Mouse (Mus musculus) induced T-regulatory cell, adult 2 months (primary cell): ENCODE results near the gene Hdgfl2.
"Not testable (repeated sequence)": the region's sequence is repeated elsewhere in the genome, so short reads cannot be mapped to it uniquely, and the experiment has no call there.

Experiments
- DNase-seq: peaks from one replicate; pipeline ENCODE4 v3.0.0-alpha.2; 2012; ENCODE audit warnings: low read depth

The Hdgfl2 gene

DNA sequence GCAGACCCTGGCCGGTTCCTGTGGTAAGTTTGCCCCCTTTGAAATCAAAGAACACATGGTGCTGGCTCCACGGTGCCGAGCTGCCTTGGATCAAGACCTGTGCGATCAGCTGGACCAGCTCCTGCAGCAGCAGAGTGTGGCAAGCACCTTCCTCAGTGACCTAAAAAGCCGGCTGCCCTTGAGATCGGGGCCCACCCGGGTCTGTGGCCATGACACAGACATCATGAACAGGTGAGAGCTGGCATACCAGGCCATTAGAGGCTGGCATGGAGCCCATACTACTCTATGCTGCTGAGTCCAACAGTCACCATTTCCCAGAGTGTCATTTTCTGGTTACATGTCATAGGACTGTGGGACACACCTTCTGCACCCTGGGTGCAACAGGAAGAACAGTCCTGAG is 17.4 kb upstream of the Hdgfl2 start:
- no peak for DNase-seq

DNA sequence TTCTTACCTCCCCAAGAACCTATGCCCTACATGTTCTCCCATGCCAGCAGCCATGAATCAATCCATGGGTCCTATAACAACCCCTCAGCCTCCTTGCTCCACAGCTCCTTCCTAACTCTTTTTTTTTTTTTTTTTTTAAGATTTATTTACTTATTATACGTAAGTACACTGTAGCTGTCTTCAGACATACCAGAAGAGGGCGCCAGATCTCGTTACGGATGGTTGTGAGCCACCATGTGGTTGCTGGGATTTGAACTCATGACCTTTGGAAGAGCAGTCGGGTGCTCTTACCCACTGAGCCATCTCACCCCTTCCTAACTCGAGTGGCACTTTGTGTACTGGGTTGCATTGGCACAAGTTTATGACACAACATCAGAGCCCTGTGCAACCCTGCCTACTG is 13.7 kb upstream of the Hdgfl2 start:
- peak; percentile 28 for DNase-seq

DNA sequence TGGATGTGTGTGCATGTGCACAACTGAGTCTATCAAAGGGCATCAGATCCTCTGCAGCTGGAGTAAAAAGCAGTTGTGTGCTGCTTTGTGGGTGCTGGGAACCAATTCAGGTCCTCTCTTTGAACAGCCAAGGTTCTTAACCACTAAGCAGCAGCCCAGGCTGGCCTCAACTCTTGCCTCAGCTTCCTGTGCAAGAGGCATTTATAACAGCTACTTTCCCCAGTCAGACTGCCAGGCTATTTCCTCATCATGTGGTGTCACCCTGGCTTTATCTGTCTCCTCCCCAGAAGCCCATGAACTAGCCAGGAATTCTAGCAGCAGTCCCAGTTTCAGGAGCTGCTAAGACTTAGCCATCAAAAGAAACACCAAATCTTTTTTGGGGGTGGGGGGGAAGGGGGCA is 13.0 kb upstream of the Hdgfl2 start:
- no peak for DNase-seq

DNA sequence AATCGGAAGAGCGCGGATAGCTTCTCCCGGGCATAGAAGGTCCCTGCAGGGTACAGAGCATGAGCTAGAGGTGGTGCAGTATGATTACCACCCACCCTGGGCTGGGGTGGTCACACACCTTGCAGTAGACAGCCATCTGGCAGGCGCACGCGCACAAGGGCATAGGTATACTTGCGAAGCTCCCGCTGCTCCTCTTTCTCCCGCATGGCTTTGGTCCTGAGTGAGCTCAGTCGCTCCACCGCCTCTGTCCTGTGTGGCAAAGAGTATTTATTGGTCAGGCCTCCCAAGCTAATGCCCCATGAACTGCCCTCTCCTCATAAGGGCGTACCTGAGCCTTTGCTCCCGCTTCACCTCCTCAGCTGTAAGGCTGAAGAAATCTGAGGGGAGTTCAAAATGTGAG is 10.4 kb upstream of the Hdgfl2 start:
- no peak for DNase-seq

DNA sequence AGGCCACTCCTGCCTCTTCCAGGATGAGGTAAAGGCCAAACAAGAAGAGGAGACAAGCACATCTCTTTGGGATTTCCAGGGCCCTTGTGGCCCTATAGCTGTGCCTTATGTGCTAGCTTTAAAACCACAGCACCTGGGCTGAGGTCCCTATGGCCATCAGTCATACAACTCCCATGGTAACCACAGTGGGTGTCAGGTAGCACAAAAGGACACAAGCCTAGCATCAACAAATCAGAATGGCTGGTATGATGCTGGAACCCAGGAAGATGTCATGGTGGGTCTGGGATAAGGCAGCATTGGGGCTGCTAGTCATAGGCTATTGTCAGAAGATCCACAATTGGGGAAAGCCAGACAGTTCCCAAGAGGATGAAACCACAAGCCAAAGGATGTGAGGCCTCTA is 8.3 kb upstream of the Hdgfl2 start:
- DNase-seq: no peak

DNA sequence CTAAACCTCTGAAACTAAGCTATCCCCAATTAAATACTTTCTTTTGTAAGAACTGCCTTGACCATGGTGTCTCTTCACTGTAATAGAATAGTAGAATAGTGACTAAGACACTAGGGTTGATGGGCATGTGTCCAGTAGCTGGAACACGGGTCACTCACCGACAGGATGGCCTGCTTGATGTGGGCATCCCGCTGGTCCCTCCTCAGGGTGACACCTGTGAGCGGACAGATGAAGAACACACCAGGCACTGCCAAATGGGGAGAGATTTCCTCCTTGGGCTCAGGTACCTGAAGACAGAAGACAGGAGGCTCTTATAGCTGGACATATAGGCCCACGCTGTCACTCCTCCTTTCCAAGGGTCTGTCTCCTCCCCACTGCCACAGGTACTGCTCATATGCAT is 7.2 kb upstream of the Hdgfl2 start:
- DNase-seq: no peak

DNA sequence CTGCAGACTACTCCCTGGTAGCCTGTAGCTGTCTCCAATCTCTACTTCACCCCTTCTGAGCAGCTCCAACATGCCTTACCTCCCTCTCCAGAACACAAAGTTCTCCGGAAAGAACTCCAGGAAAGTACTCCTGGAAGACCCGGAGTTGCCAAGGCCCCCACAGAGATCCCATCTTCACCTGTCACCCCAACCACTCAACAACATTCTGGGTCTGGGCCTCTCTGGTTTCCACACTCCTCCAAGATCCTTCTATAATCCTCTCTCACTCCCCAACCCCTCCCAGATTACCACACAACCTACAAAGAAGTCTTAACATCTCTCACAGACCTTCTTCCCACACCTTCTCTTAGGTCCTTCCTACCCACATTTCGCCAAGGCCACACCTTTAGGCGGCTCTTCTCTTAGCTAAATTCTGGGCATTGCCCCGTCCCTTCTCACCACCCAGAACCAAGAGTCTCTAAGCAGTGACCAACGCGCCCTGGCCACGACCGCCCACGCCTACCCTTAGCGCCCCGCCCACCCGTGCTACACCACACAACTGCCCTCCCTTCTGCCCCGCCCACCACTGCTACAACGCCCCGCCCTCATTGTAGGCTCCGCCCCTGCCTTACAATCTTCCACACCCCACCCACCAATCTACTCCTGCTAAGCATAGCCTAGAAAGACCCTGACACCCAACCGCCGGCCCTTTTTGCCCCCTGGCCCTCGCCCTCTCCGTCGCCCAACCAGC is 5.2 kb upstream of the Hdgfl2 start:
- DNase-seq: peak; percentile 94

DNA sequence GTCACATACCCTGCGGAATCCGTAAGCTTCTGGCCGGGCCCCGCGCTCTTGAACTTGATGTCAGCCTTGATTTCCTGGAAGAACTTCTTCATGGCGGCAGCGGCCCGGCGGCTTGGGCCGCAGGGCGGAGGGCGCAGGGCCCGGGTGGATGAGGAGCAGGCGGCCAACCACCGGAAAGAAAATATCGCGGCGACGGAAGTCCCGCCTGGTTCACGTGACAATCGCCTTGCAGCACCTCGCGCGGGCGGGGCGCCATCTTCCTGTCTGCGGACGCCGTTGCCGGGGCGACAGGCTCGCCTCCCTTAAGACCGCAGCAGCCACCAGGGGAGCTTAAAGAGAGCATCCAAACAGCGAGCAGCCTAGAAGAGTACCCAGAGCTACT is 4.6 kb upstream of the Hdgfl2 start, which contains the start of gene Ubxn6:
Ubxn6 (minus strand) TSS at position 202 of the 382 bp plus-strand sequence.
- peak; percentile 98 for DNase-seq

DNA sequence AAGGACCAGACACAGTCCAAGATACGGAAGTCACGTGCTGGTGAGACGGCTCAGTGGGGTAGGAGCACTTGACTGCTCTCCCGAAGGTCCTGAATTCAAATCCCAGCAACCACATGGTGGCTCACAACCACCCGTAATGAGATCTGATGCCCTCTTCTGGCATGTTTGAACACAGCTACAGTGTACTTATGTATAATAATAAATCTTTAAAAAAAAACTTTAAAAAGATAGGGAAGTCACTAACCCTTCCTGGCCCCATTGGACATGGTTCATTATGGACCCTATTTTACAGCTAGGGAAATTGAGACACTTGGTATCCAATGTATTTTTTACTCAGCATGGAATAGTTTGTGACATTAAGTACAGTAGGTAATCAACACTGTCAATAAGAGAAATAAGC is 1.9 kb upstream of the Hdgfl2 start:
- DNase-seq: no peak

DNA sequence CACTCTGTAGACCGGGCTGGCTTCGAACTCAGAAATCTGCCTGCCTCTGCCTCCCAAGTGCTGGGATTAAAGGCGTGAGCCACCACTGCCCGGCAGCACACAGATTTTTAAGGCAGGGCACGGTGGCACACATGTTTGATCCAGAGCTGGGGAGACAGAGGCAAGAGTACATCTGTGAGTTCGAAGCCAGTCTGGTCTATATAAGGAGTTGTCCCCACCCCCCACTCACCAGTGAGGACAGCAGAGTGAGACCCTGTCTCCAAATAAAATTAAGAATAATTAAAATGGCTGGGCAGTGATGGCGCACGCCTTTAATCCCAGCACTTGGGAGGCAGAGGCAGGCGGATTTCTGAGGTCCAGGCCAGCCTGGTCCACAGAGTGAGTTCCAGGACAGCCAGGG is 1.1 kb upstream of the Hdgfl2 start:
- DNase-seq: peak; percentile 40

DNA sequence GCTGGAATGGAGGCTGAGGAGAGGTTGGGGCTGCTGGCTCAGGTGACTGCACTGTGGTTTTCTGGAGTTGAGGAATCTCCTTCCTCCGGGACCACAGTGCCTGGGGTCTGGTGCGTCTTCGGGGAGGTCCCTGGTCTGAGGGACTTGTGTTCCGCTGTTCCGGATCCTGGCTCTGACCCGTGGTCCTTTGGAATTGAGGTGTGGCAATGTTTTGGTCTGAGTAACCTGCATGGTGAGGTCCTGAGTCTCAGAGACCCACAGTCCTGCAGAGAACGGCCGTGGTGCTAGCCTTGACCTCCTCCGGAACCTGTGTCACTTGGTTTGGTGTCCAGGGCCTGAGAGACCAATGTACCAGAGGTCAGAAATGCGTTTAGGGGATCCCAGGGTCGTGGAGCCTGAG is 487 bp downstream of the Hdgfl2 start:
- peak; percentile 41 for DNase-seq

DNA sequence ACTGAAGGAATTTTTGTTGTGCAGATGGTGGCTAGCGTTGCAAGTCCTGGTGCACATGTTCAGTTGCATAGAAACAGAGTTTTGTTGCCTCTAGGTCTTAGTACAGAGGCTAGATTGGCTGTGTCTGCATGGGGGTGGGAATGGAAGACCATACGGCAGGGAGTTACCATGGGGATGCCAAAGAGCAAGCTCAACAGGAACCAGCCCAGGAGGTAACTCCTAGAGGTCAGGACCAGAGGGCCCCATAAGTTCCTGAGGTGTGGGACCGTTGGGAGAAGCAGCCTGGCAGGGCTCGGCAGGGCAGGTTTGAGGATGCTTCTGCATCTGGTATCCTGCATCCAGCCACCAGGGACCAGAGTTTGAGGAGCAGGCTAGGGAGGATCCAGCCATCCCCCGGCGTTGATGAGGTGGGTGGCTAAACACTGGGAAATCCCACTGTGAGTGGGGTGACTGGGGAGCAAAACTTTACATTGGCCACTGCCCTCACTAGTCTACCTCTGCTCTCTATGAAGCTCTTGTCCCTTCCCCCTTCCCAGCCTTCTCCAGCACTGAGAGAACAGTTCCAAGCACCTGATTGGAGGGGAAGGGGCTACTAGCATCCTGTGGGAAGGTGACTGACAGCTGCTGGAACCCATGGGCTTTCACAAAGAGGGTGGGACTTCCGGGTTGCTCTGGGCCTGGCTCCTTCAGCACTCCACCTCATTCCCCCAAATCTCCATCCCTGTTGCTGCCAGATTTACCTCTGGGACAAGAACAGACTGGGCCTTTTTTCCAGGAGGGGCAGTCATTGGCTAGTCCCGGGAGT is 1.5 kb downstream of the Hdgfl2 start:
- peak; percentile 33 for DNase-seq

DNA sequence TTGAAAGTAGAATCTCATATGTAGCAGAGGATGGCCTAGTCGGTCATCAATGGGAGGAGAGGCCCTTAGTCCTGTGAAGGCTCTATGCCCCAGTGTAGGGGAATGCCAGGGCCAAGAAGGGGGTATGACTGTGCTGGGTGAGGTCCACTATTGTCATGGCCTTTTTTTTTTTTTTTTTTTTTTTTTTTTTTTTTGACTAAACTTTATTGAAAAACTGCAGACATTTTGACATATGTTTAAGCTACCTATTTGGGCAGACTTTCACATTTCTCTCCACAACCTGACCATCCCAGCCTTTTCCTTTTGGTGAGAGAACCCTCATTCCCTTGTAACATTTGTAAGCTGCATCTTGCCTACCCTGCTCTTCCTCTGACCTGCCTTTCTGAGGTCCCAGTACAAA is 12.9 kb downstream of the Hdgfl2 start:
- peak; percentile 18 for DNase-seq

DNA sequence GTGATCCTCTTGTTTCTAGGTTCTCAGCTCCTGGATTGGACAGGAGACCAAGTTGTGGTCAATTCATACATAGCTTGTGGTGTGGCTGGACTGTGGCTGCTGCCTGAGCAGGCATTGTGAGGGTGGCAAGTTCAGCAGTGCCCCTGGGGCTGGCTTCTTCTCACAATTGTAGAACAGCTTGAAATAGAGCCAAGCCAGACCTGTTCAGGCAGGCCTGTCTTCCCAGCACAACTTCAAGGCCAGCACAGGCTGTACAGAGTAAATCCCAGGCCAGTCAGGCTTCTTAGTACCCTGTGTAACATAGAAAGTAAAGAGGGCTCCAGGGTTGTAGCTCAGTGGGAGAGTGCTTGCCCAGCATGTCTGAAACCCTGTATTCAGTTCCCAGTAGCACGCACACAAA is 13.4 kb downstream of the Hdgfl2 start:
- DNase-seq: no peak

DNA sequence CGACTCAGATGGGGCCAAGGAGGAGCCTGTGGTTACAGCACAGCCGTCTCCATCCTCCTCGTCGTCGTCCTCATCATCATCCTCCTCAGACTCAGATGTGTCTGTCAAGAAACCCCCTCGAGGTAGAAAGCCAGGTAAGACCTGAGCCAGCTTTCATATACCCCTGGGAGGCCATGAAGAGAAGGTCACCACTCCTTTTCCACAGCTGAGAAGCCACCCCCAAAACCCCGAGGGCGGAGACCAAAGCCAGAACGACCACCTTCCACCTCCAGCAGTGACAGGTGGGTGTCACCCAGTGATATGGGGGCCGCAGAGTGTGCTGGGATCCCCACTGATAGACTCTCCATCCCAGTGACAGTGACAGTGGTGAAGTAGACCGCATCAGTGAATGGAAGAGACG is 17.4 kb downstream of the Hdgfl2 start:
- DNase-seq: no peak

DNA sequence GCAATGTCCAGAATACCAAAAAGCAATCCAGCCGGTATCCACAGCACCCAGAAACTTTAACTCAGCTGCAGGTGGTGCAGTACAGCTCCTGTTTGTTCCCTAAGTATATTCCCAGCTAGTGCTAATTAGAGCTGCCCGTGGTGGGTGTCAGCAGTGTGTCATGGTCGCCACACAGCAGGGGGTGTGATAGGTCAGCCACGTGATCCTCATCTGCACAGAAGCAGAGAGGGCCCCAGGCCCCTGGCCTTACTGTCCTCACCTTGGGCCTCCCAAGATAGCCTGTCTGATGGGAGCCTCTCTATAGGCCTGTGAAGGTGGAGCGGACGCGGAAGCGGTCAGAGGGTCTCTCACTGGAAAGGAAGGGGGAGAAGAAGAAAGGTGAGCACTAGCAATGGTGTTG is 18.7 kb downstream of the Hdgfl2 start:
- DNase-seq: no peak

DNA sequence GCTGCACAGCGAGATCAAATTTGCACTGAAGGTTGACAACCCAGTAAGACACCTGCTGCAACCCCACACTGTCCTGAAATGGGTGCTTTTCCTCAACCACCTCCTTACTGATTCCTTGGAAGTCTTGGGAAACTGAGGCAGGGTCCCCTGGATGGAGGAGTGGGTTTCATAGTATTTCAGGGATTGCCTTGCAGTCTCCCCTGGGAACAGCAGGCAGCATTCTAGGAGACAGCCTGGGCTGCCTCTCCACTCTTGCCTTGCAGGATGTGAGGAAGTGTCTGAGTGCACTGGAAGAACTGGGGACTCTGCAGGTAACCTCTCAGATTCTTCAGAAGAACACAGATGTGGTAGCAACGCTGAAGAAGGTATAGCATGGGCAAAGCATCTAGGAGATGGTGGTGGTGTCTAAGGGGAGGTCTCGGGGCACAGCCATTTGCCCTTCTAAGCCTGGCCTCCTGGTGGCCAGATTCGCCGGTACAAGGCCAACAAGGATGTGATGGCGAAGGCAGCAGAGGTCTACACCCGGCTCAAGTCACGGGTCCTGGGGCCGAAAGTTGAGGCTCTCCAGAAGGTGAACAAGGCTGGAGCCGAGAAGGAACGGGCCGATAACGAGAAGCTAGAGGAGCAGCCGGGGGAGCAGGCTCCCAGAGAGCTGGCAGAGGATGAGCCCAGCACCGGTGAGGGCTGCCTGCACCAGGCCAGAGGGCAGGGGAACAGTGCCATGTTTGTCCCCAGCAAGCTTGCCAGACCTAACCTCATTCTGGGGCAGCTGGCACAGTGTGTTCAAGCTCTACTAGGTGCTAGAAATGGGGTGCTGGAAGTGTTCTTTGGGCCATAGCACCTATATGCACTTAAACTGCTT is 19.5 kb downstream of the Hdgfl2 start:
- DNase-seq: no peak

DNA sequence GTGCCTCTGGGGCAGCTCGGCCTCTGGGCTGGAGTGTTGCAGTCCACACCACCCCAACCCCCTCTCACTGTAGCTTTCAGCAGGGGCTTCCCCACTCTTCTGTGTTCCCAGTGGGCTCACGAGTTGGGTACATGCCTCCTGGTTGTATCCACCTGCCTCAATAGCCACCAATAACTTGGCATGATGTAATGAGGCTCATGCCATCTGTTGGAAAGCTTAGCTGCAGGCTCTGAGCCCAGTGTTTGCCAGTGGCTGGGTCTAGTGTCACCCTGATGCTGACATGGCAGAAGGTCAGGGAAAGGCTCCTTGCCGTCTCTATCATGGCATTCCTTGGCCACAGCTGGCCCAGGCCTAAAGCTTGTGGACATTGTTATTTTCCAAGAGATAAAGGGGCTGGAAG is 21.4 kb downstream of the Hdgfl2 start:
- no peak for DNase-seq

DNA sequence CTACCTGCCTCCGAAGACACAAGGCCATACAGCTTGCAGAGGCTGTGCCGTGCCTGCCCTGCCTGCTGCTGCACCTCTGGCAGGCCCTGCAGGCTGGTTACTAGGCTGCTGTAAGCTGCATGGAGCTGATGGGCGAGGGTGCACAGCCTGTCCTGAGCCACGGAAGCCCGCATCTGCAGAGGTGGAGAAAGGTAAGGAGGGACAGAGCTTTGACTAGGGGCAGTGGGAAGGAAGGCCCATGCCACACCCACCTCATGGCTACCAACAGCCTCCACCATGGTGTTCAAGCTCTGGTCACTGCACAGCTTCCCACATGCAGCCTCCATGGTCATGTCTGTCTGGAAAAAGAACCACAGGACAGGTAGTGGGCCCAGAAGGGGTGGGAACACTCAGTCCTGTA is 22.7 kb downstream of the Hdgfl2 start:
- DNase-seq: no peak

DNA sequence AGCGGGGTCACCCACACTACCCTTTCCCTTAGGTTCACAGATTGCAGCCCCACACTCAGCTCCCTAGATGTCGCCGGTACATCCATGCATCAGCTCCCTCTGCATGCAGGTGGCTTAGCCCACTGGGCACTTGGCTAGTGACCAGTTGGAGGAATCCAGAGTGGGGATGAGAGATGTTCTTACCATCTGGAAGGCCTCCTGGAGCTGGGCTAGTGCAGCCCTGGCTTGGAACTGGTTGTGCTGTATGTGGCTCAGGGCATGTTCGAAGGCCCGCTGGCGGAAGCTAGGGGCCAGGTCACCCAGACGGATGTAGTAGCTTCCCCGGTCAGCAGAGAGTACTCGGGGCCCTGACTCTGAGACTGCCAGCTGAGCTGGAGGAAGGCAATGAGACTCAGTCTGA is 23.5 kb downstream of the Hdgfl2 start:
- DNase-seq: no peak

DNA sequence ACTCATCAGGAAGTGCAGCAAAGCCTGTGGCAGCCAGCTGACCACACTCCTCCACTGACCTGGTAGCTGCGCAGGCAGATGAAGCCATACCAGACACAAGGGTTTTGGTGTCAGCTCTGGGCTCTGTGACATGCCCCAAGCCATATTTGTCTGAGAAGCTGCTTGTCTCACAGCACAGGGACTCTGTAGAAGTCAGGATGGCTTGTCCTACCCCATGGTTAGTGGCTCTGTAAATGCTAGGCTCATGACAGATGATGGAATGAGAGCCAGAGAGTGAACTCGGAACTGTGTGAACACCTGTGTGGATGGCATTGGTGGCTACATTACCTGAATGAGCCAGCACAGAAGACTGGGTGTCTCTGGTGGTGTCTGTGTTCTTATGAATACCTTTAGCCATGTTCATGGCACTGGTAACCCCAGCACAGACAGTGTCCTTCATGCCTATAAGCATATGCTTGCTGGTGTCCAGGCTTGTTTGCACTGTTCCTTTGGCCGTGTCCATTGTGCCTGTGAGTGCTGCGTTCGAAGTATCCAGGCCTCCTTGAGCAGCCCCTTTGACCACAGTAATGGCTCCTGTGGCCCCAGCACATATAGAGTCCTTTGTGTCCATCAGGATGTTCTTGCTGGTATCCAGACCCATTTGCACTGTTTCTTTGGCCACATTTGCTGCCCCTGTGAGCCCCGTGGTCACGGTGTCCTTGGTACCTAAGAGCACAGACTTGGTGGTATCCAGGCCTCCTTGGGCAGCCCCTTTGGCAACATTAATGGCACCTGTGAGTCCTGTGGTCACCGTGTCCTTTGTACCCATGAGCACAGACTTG is 24.2 kb downstream of the Hdgfl2 start:
- no peak for DNase-seq

DNA sequence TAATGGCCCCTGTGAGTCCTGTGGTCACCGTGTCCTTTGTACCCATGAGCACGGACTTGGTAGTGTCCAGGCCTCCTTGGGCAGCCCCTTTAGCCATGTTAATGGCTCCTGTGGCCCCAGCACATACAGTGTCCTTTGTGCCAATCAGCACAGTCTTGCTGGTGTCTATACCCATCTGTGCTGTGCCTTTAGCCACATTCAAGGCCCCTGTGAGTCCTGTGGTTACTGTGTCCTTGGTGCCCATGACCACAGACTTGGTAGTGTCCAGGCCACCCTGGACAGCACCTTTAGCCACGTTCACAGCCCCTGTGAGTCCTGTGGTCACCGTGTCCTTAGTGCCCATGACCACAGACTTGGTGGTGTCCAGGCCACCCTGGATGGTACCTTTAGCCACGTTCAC is 25.4 kb downstream of the Hdgfl2 start:
- DNase-seq: not testable (repeated sequence)
